Mouse (Mus musculus) liver, postnatal 0 days (tissue): ENCODE data around the gene Adam20.
"Not testable (repeated sequence)": the region's sequence is repeated elsewhere in the genome, so short reads cannot be mapped to it uniquely, and the experiment has no call there.

Source experiments
- CTCF ChIP-seq: sonication (generic); IDR thresholded peaks from 2 replicates; pipeline ENCODE4 v1.5.1; 2016; ENCODE audit warnings: antibody characterized with exemption, low read depth
- EP300 ChIP-seq: IDR thresholded peaks from 2 replicates; pipeline ENCODE4 v1.6.1; 2016; ENCODE audit warnings: antibody characterized with exemption, low read depth, mild to moderate bottlenecking

- TF ChIP-seq CTCF, EP300: not testable (repeated sequence)
Measured at GRCm38 (mm10) chr8:40792973-40793372, at the start of gene Adam20.
